Mouse (Mus musculus) heart, postnatal 25 days (tissue): Measurements from ENCODE around the gene Ubtd2. TPM values are rescaled to one million over a fixed set of nuclear protein-coding genes. Genes with fewer than 3 reads are reported as not detected.
"Not testable (repeated sequence)": the region's sequence is repeated elsewhere in the genome, so short reads cannot be mapped to it uniquely, and the experiment has no call there.

ENCODE experiments used
- DNase-seq: peaks from one replicate; pipeline ENCODE4 v3.0.0; 2022; ENCODE audit warnings: low spot score
- intact Hi-C: fragments of 180-260 bp; cut with DNase I; formaldehyde crosslinking; loops from one replicate; pipeline ENCODE4 v1.15.1; 2025
- total RNA-seq, 2 experiments: library from RNA; stranded (reverse); gene quantifications; 2 replicates each; pipeline ENCODE4 v1.2.3; 2021

The Ubtd2 gene
- total RNA-seq, 2 experiments from 2014 or later: 6.3 to 8.9 TPM

GRCm38 (mm10) chr11:32510930-32511329 lies 55.8 kb downstream of the Ubtd2 start:
- intact Hi-C loops: loop anchor here (5.0 kb wide), 1 partner anchor 76 kb away; no protein-coding TSS in a partner anchor
- no peak for DNase-seq

DNA sequence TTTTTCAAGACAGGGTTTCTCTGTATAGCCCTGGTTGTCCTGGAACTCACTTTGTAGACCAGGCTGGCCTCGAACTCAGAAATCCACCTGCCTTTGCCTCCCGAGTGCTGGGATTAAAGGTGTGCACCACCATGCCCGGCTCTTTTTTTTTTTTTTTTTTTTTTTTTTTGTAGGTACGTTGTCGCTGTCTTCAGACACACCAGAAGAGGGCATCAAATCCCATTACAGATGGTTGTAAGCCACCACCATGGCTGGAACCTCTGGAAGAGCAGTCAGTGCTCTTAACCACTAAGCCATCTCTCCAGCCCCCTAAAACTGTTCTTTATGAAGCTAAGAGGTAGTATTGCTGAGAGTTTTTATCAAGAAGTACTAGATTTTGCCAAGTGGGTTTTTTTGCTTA lies 59.7 kb downstream of the Ubtd2 start:
- DNase-seq: not testable (repeated sequence)
- intact Hi-C loops: loop anchor here (5.0 kb wide), 1 partner anchor 72 kb away; no protein-coding TSS in a partner anchor

- DNase-seq: no peak
- intact Hi-C loops: no loop called here
Measured at GRCm38 (mm10) chr11:32516091-32516490, 60.9 kb downstream of the Ubtd2 start.

GRCm38 (mm10) chr11:32516916-32517712 lies 61.9 kb downstream of the Ubtd2 start:
- intact Hi-C loops: no loop called here
- no peak for DNase-seq

- intact Hi-C loops: no loop called here
- no peak for DNase-seq
Measured at GRCm38 (mm10) chr11:32518770-32519169, 63.6 kb downstream of the Ubtd2 start.

- intact Hi-C loops: no loop called here
- no peak for DNase-seq
Measured at GRCm38 (mm10) chr11:32519354-32519753, 64.2 kb downstream of the Ubtd2 start.

GRCm38 (mm10) chr11:32521246-32521645 lies 66.1 kb downstream of the Ubtd2 start:
- intact Hi-C loops: no loop called here
- DNase-seq: no peak

GRCm38 (mm10) chr11:32524122-32524920 lies 69.2 kb downstream of the Ubtd2 start:
- intact Hi-C loops: no loop called here
- DNase-seq: no peak

GRCm38 (mm10) chr11:32527006-32527405 lies 71.8 kb downstream of the Ubtd2 start:
- intact Hi-C loops: no loop called here
- DNase-seq: no peak

GRCm38 (mm10) chr11:32530151-32530550 lies 75.0 kb downstream of the Ubtd2 start:
- no peak for DNase-seq
- intact Hi-C loops: loop anchor here (1.0 to 5.0 kb wide), 3 partner anchors 37 to 73 kb away; partner anchors contain the start of gene Ubtd2

DNA sequence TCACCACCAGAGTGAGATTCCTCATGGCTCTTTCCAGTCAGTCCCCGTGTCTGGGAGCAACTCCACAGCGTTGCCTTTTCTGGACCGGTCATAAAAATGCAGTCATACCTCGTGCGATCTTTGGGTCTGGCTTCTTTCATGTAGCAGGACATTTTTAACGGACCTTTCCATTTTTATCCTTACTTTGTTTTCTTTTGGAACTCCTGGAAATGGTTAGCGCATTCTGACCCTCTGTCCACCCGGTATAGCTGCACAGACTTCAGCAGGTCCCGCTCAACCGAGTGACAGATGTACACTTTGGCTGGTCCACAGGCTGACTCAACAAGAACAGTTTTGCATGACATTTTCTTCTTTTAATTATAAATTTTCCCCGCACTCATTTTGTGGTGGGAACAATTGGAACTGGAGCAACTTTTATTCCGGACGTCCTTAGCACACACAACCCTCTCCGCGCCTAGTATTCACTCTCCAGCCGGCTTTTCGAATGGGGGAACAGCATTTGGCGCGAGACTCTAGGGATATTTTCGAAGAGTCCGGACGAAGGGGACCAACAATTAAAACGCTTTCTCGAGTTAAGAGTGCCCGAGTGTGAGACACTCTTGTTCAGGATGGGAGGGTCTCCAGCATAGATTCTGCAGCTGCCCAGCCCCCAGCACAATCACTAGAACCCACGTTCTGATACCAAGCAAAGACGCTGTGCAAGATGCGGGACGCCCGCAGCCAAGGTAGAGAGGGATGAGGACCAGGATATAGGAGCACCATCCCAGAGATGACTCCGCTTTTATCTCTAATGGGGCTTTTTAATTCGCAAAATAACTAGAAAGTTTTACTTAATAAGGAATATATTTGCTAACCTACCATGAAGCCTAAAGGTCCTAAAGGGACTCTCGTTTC lies 76.9 kb downstream of the Ubtd2 start, which contains the start of gene Efcab9:
Gene Efcab9 (minus strand): TSS at position 211 of the 894 bp plus-strand sequence.
- DNase-seq: no peak
- intact Hi-C loops: loop anchor here (5.0 kb wide), 2 partner anchors 35 to 75 kb away; partner anchors contain the start of gene Ubtd2

- intact Hi-C loops: loop anchor here (5.0 kb wide), 2 partner anchors 34 to 76 kb away; partner anchors contain the start of gene Ubtd2
- peak; percentile 88 for DNase-seq
Measured at GRCm38 (mm10) chr11:32532765-32533481, 77.8 kb downstream of the Ubtd2 start, which contains the start of gene Stk10. Gene Stk10, plus strand, starts transcription at chr11:32533305.

GRCm38 (mm10) chr11:32533482-32534261 lies 78.5 kb downstream of the Ubtd2 start:
- no peak for DNase-seq
- intact Hi-C loops: loop anchor here (2.0 to 5.0 kb wide), 3 partner anchors 17 to 76 kb away; partner anchors contain the start of gene Ubtd2

DNA sequence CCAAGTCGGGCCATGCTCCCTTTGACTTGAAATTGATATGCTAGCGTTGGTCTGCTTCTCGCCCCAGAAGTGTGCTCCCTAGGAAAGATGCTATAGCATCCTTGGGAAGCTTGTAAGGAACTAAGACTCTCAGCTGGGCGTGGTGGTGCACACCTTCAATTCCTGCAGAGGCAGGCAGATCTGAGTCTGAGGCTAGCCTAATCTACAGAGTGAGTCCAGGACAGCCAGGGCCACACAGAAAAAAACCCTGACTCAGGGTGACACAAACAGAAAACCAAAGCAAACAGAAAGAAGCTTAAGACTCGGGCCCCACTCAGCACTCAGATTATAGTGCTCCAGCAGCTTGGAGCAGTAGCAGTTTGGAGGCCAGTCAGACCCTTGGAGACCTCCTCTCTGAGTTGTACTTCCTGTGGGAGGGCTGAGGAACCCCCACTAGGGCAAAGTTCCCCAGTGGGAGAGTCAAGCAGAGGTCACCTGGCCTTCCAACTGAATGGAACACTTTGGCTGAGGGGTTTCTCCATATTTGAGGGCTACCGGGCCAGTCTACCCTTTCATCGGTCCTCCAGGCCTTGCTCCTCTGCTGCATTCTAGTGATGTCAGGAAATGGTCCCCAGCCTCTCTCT lies 79.4 kb downstream of the Ubtd2 start:
- no peak for DNase-seq
- intact Hi-C loops: loop anchor here (2.0 to 5.0 kb wide), 3 partner anchors 16 to 77 kb away; partner anchors contain the start of gene Ubtd2

DNA sequence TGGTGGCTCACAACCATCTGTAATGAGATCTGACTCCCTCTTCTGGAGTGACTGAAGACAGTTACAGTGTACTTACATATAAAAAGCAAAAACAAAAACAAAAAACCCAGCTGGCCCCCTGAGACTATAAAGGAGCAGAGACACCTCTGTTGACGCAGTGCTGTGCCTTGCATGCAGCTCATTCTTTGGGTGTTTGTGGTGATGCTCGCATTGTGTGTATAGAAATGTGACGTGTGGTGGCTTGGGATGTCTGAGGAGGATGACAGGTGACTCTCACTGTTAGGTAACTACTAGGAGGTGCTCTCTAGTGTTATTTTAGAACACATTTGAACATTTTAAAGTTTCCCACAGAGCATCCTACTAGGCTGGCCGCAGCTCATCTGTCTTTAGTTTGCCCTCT lies 80.5 kb downstream of the Ubtd2 start:
- no peak for DNase-seq
- intact Hi-C loops: loop anchor here (2.0 kb wide), 1 partner anchor 15 kb away; no protein-coding TSS in a partner anchor

DNA sequence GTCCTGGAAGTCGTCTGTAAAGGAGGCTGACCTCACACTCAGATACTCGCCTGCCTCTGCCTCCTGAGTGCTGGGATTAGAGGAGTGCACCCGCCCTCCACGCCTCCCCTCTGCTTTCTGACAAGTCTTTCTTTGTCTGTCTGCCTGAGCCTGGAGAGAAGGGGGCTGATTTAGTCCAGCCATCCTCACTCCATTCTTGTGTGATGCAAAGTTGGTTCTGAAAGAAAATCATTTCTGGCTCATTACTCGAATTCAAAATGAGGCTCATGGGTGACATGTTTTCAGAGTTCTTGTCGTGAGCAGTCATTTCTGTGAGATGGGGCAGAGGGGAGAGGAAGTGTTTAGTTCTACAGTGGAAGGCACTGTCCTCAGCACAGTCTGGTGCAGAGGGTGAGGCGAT lies 81.8 kb downstream of the Ubtd2 start:
- DNase-seq: no peak
- intact Hi-C loops: no loop called here

GRCm38 (mm10) chr11:32538435-32538834 lies 83.3 kb downstream of the Ubtd2 start:
- intact Hi-C loops: no loop called here

More at GRCm38 (mm10) chr11:32538435-32538834, 83.3 kb downstream of the Ubtd2 start:
- DNase-seq: no peak
